Mouse (Mus musculus) stomach, postnatal 0 days (tissue): Measurements from ENCODE around the gene Pdzd2.

Source experiments
- CTCF ChIP-seq: IDR thresholded peaks from 2 replicates; pipeline ENCODE4 v1.5.1; 2016; ENCODE audit warnings: antibody characterized with exemption, low read depth, mild to moderate bottlenecking, moderate library complexity
- EP300 ChIP-seq: optimal IDR thresholded peaks from 2 replicates; pipeline ENCODE3; 2016; ENCODE audit warnings: antibody characterized with exemption

DNA sequence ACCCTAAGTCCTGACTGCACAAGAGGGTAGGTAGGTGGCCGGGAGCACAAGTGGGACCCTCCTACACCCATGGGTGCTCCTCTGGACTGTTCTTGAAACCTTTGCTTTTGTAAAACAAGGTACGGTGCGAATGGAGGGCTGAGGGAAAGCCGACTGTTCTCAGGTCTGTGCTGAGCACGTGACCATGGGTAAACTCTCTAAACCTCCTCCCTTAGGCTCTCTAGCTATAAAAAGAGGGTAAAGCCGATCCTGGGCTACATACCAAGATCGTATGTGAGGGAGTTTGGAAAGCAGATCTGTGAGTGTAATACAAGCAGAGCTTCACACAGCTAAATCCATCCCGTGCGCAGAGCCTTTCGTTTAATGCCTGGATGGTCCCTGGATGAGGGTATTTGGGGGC is 23.4 kb upstream of the Pdzd2 start:
- no peak for TF ChIP-seq EP300
- no peak for TF ChIP-seq CTCF
